Mouse (Mus musculus) CH12F3 (cell line): ENCODE results near the gene Pi4kb.
"Not testable (repeated sequence)": the region's sequence is repeated elsewhere in the genome, so short reads cannot be mapped to it uniquely, and the experiment has no call there.

ENCODE experiments used
- in situ Hi-C: fragments of 300-500 bp; cut with MboI; formaldehyde crosslinking; loops from 2 replicates; pipeline ENCODE4 v1.14.3; 2020; ENCODE audit warnings: low sequenced_read_pairs

The Pi4kb gene

DNA sequence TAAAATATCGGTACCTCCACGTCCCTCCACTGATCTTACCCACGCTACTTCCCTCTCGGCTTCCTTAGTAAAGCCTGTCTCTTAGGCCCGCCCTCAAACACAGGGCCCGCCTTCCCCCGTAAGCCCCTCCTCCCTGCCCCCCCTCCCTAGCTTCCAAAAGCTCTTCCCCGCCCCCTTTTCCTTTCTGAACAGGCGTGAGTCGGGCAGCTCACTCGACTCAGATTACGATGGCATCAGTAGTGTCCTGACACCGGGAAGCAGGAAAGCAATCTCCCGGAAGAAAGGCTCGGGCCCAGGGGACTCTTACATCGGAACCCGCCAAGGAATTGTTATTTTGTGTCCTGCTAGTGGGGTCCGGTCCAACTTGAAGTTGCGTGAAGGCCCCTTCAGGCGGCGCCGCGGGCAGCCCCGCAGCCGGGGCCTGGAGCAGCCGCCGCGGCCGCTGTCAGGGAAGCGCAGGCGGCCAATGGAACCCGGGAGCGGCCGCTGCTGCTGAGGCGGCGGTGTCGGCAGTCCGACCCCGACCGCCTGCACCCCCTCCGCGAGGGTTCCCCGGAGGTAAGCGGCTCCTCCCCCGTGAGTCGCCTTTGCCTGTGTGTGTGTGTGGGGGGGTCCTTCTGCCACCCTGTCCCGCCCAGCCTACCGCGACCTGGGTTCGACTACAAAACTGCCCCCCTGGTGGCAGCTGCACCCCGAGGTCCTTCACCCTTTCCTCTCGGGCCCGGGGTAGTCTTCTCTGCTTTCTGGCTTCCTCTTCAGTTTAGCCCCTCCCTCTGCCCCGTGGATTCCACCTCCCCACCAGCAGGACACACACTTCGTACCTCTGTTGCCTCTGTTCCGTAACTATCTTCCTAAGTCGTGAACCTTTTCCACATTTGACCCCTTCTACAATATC is at the start of gene Pi4kb:
Gene Pi4kb (plus strand): TSS at position 204 of the 895 bp plus-strand sequence.
- in situ Hi-C loops = no loop called here

DNA sequence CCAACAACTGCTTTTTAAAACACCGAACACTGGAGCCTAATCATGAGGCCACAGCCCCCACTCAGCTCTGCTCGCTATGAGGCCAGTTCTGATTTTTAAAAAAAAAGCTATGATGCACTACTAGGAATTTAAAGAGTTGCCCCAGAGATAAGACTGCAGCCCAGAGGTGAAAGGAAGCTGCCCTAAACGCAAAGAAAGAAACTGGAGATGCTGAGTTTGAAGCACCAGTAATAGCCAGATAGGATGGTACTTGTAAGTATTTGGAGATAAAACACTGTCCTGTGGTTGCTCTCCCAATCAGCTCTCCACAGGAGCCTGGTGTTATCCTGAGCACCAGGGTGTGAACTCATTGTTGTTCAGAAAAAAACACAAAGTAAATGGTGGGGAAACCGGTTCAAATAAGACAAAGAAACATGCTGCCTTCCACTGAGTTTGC is 48.2 kb upstream of the Pi4kb start:
- in situ Hi-C loops = not testable (repeated sequence)

DNA sequence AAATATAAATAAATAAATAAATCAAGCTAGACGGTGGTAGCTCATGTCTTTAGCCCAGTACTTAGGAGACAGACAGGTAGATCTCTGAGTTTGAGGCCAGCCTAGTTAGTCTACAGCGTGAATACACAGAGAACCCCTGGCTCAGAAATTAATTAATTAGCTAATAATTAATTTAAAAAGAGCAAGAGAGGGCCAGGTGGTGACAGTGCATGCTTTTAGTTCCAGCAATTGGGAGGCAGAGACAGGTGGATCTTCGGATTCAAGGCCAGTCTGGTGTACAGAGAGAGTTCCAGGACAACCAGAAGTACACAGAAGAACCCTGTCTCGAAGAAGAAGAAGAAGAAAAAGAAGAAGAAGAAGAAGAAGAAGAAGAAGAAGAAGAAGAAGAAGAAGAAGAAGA is 45.6 kb upstream of the Pi4kb start:
- in situ Hi-C loops = not testable (repeated sequence)

DNA sequence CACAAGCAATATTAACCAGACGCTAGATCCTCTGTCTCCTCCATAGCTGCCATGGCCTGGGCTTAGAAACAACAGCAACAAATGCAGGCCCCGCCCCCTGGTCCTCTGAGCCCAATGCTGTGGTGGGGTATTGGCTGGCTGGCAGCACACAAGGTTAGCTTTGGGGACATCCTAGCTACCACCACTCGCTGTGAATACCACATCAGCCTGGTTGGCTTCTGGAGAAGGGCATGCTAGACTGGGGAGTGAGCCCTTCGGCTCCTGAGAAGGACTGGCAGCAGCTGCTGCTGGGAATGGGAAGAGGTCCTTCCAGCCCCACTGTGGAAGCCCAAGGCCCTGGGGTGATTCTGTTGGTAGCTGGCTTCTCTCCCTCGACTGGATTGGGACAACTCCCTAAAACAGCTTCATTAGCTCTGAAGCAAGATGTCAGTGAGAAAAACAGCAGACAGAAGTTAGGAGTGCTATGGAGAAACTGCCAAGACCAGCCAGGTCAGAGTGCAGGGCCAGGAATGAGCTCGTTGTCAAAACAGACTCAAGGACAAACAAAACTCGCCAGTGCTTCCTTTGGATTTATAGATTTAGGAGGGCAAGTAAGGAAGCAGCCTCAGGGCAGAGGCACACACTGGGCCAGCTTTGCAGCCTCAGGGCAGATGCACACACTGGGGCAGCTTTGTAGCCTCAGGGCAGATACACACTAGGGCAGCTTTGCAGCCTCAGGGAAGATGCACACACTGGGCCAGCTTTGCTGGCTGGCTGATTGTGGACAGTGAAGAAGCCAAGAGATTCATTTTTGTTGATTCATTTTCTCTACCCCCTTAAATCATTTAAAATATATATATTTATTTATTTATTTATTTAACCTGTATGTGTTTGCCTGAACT is 43.9 kb upstream of the Pi4kb start:
- in situ Hi-C loops = not testable (repeated sequence)

DNA sequence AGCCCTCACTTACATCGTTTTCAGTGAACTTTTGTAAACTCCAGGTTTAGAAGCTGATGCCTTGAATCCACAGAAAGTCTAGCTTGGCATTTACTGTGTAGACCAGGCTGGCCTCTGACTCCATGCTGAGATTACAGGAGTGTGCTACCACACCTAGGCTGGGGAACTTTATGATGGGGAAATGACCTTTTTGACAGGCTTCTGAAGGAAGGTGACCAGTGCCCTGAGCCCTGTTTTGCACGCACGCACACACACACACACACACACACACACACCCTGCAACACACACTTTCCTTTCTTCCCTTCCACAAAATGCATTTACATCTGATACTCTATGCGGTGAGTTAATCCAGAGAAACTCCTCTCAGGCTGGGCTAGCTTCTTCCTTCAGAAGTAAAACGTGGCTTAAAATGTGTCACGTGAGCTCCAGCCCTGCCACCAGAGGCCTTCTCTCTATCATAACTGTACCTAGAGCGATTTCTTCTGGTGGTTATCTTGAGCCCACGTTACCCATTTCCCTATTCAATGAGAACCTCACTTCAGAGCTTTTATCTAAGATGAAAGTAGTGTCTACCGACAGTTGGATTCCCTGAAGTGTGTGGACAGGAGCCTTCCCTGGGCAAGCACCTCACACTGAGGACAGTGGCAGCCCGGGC is 43.0 kb upstream of the Pi4kb start:
- in situ Hi-C loops = not testable (repeated sequence)

DNA sequence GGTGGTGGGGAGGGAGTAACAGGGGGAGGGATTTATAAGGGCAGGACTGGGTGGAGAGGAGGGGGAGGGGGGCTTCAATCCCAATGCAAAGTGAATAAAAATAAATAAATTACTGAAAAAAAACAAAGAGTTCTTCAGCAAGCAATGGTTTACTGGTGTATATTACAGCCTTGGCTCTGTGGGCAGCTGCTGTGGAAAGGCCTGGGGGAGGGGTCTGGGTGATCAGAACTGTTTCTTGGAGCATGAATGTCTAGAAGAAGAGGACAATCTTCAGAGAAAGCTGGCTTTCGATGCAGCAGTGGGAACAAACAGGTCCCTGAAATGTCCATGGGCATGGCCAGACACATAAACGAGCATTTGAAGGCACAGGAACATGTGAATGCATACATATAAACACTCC is 42.3 kb upstream of the Pi4kb start:
- in situ Hi-C loops = not testable (repeated sequence)

DNA sequence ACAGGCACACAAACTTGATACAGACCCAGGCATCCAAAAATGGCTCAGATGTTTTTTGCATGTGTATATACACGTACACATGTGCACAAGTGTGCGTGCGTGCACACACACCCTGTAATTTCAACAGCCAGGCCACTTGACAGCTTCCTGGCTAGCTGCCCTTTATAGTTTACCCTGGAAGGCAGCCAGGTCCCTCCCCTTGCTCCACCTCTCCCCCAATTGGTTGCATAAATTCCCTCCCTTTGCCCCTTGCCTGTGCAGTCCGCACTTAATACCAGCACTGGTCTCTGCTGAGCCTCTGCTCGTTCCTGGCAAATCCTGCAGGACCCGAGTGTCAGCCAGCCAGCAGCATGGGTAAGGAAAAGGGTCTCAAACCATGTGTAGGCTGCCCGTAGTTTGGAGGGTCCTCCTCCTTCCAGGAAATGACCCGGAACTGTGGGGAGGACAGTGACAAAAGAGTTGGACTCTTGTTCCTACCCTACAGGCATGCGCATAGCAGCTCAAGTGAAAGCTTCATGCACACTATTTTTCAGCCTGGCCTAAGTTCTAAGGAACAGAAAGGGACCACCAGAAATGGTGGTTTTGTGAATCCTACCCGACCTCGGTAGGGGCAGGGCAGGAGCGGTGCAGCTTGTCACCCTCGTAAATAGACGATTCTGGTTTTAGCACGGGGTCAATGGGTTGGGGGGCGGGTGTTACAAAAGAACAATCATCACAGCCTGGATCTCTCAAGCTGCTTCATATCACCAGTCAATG is 41.5 kb upstream of the Pi4kb start, which contains the start of gene Selenbp1:
Gene Selenbp1 (plus strand): TSS at position 248 of the 756 bp plus-strand sequence.
- in situ Hi-C loops = no loop called here

DNA sequence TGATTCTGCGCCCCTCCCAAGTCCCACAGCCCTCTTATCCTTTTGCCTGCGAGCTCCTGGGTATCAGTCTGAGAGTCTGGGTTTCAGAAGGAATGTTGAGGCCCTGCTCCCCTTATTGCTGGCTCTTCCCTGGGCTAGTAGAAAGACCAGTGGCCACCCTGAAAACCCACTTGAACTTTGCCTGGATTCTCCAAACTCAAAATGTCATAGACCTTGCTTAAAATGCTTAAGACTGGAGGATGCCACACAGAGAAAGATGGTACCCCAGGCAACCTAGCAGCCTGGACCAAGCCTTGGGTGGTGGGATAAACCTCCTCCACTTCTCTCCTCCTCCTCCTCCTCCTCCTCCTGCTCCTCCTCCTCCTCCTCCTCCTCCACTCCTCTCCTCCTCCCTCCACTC is 40.9 kb upstream of the Pi4kb start:
- in situ Hi-C loops = not testable (repeated sequence)

DNA sequence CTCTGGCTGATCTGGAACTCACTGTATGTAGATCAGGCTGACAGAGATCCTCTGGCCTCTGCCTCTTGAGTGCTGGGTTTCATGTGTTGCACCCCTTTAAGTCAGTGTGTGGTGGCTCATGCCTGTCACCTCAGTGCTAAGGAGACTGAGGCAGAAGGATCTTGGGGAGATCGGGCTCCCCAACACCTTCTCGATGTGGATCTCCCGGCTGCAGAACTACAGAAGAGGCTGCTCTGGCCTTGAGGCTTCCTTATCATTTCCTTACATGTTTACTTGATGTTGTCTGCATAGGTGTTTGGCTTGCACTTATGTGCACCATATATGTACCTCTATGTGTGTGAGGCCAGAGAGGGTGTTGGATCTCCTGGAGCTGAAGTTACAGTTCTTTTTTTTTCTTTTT is 40.0 kb upstream of the Pi4kb start:
- in situ Hi-C loops = not testable (repeated sequence)

DNA sequence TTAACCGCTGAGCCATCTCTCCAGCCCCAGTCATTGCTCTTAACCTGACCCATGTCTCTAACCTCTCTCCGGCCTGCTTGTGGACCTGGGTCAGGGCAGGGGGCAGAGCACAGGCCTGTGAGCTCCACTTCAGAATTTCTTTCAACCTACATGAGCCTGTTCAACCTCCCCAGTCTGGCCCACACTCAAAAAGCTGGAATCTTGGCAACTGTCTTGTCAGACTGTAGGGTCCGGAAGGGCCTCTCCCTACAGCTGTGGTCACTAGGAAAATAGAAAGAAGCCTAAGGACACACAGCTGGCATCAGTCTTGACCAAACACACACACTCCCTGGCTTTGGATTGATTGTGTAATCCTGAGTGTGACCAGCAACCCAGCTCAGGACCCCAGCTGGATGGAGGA is 39.2 kb upstream of the Pi4kb start:
- in situ Hi-C loops = not testable (repeated sequence)

DNA sequence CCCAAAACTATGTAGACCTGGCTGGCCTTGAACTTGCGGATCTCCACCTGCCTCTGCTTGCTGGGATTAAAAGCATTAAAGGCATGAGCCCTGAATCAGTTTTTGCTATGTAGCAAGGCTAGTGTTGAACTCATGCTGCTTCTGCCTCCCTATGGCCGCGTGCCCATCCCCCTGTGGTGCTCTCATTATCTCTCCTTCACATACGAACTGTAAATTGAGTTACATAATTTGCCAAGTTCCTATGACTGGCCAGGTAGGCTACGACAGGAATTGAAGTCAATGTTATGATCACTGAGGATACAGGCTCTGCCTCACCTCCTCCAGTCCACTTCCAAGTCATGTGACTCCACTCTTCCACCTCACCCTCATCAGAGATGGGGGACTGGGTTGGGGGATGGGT is 38.4 kb upstream of the Pi4kb start:
- in situ Hi-C loops = not testable (repeated sequence)

DNA sequence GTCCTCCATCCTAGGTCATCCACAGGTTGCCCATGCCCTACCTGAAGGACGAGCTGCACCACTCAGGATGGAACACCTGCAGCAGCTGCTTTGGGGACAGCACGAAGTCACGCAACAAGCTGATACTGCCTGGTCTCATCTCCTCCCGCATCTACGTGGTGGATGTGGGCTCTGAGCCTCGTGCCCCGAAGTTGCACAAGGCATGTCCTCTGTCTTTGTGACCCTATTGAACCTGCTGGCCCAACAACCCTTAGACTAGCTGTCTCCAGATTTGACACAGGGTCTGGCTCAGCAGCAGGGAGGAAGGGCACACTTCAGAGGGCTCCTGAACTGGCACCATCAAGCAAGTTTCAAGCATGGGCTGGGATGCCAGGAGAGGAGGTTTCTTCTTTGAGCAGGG is 37.3 kb upstream of the Pi4kb start:
- in situ Hi-C loops = not testable (repeated sequence)

DNA sequence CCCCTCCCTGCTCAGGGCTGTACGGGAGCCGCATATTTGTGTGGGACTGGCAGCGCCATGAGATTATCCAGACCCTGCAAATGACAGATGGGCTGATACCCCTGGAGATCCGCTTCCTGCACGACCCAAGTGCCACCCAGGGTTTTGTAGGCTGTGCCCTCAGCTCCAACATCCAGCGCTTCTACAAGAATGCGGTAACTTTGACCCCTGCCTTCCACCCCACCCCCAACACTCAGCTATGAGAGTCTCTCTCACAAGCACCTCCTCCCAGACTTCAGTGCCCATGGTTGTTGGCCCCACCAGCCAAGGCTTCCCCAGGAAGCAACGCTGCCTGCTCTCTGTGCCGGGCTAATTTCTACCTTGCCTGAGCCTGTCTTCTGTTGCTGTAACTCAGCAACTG is 34.5 kb upstream of the Pi4kb start:
- in situ Hi-C loops = not testable (repeated sequence)

DNA sequence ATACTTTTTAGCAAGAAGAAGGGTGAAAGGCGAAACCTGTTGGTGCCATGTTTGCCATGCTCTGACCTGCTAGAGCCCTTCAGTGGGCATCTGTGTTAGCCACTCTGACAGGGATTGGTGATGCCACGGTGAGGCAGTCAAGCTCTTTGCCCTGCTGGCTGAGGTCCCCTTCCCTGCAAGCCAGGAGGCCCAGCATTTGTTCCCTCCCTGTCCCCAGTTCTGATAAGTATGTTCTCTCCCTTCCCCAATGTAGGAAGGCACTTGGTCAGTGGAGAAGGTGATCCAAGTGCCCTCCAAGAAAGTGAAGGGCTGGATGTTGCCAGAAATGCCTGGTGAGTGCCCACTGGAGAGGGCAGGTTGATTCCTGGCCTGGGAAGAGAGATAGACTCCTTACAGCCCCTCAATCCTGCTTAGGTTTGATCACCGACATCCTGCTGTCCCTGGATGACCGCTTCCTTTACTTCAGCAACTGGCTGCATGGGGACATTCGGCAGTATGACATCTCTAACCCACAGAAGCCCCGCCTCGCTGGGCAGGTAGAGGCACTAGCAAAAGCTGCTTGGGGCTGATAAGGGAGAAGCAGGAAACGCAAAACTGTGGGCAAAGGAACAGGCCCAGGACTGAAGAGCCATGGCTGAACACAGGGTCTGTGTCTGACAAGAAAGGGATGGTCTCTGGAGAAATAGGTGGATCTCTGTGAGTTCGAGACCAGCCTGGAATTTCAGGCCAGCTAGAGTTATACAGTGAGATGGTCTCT is 32.1 kb upstream of the Pi4kb start:
- in situ Hi-C loops = not testable (repeated sequence)

DNA sequence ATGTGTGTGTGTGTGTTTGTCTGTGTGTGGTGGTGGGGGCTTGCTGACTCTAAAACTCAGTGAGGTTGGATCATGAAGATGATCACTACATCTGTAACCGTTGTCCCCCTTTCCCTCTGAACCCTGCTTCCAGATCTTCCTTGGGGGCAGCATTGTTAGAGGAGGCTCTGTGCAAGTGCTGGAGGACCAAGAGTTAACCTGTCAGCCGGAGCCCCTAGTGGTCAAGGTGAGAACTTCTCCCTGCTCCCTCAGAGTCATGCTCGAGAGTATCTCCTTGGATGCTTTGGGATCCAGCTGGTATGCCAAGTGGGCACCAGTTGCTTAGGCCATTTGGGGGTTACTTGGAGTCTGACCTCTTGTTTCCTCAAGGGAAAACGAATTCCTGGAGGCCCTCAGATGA is 30.8 kb upstream of the Pi4kb start:
- in situ Hi-C loops = not testable (repeated sequence)

DNA sequence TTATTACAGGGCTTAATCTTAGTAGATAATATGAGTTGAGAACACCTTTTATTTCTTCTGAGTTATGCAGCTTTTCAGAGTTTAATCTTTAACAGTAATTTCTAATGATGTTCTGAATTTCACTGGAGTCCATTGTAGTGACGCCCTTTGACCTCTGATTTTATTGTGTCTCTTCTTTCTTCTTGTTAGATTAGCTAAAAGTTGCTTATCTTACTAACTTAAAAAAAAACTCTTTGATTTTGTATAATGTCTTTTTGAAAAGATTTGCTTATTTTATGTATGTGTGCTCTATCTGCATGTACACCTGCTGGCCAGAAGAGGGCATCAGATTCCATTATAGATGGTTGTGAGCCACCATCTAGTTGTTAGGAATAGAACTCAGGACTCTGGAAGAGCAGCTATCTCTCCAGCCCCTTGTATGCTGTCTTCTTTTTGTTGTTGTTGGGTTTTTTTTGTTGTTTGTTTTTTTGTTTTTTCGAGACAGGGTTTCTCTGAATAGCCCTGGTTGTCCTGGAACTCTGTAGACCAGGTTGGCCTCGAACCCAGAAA is 26.4 kb upstream of the Pi4kb start:
- in situ Hi-C loops = no loop called here

DNA sequence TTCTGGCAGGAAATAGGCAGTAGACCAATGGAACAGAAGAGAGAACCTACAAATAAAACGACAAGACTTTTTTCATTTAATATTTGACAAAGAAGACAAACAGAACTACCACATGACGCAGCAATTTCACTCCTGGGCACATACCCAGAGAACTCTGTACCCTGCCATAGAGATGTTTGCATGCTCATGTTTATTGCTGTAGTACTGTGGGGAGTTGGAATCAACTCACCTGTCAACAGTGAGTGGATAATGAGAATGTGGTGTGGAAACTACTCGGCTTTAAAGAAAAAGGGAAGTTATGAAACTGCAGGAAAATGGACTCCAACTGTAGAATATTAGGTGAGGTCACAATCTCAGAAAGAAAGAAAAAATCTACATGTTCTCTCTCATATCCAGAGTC is 24.9 kb upstream of the Pi4kb start:
- in situ Hi-C loops = no loop called here

DNA sequence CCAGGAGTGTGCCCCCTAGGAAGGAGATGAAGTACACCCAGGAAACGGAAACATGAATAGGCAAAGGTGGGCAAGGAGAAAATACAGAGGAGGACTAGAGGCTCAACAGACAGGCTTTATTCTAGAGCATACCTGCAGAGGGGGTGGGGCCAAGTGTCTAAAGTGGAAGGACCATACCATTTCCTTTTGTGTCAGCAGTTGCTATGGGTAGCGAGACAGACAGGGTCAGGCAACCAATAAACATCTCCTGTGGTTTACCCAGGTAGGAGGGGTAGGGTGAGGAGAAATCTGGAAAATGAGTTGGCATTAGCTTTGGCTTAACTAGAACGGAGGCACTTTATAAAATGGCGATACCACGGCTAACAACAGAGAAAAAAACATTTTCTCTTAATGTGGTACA is 21.7 kb upstream of the Pi4kb start:
- in situ Hi-C loops = no loop called here

DNA sequence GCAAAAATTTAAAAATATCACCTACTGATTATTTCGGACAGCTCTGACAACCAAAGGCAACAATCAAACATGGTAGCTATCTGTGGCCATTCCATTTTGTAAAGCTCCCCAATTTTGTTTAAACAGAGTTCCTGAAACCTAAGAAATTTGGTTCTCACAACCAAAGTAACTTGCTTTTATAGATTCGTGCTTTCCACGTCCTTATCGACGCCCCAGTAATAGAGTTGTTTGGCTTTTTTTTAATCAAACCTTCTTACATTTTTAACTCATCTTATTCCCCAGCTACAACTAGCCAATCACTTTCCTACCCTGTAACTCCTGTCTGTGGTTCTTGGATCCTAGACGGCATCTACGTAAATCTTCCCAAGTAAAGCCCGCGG is 21.2 kb upstream of the Pi4kb start:
- in situ Hi-C loops = no loop called here
